Mouse (Mus musculus) cerebellum, adult 18-20 months (tissue): ENCODE data around the gene Runx2.

ENCODE experiments used
- DNase-seq, 2 experiments: peaks; one replicate each; pipeline ENCODE4 v3.0.0; 2021

Runx2 gene

GRCm38 (mm10) chr17:44814508-44815175 lies at the start of gene Runx2:
TSS of gene Runx2 (minus strand) at chr17:44814797.
- no peak for DNase-seq

DNA sequence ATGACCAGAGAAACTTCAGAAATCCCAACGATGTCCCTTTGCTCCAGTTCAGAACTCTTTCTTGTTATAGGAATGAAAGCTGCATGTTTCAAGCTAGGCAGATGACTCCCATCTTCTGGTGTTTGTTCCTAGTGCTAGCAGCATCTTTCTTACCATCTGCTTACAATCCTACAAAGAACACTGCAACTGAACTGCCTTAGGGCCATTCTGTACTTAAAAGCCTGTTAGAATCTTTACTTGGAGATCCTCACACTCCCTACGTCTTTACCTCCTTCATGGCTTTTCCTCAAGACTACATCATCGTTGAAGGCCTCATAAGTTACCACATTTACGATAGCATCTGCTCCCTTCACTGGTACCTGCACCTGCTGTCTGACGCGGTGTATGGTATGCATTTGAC lies 48.6 kb upstream of the Runx2 start:
- DNase-seq = no peak

- no peak for DNase-seq
Measured at GRCm38 (mm10) chr17:44842184-44842583, 27.6 kb upstream of the Runx2 start.

GRCm38 (mm10) chr17:44831201-44831600 lies 16.6 kb upstream of the Runx2 start:
- no peak for DNase-seq

DNA sequence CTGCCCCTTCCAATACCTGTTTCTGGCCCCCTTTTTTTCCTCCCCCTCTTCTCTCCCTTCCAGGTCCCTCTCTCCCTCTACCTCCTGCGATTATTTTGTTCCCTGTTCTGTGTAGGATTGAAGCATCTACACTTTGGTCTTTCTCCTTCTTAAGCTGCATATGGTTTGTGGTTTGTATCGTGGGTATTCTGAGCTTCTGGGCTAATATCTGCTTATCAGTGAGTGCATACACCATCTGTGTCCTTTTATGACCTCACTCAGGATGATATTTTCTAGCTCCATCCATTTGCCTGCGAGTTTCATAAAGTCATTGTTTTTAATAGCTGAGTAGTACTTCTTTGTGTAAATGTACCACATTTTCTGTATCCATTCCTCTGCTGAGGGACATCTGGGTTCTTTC lies 15.0 kb upstream of the Runx2 start:
- DNase-seq = no peak

DNA sequence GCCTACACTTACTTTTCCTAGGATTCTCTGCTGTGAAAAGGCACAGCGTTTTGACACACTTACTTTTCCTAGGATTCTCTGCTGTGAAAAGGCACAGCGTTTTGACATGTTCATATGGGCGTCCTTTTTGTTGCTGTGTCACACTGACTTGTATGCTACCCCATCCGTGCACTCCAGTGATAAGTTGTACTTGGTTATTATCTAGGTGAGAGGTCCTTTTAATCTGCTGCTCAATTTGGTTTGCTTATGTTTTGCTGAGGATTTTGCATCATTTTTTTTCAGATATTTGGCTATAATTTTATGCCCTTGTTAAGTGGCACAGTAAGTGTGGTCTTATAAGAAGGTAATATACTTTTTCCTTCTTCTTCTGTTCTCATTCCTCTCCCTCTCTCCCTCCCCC lies 13.4 kb upstream of the Runx2 start:
- DNase-seq = no peak

- DNase-seq = no peak
Measured at GRCm38 (mm10) chr17:44827124-44827523, 12.5 kb upstream of the Runx2 start.

DNA sequence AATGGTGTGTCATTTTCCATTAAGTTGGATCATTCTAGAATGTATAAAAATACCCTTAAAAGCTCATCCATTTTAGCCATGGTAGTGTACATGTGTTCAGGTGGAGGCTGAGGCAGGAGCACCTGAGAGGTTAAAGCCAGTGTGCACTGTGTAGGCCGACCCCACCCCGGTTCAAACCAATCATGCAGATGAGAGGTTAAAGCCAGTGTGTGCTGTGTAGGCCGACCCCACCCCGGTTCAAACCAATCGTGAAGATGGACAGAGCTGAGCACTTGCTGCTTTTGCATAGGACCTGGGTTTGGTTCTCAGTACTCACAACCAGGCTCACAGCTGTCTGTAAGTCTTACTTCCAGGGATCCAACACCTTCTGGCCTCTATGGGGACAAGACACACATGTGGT lies 7.3 kb upstream of the Runx2 start:
- DNase-seq = no peak

GRCm38 (mm10) chr17:44819816-44820215 lies 5.2 kb upstream of the Runx2 start:
- no peak for DNase-seq

- no peak for DNase-seq
Measured at GRCm38 (mm10) chr17:44818825-44819224, 4.2 kb upstream of the Runx2 start.

DNA sequence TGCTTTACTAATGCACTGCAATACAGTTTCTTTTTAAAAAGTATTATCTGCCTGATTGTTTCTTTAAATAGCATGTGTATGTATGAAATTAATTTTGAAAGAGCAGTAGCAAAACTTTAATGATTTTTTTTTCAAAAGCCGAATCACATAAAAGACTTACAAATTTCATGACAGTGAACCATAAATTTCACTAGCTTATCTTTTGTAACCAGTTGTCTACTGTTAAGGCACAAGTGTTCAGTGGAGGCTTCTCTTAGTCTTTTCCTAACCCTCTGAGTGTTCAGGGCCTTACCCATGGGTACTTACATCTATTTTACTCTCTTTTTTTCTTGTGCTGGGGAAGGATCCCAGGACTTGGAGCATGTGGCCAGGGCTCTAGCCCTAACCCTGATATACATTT lies 7.6 kb downstream of the Runx2 start:
- no peak for DNase-seq

DNA sequence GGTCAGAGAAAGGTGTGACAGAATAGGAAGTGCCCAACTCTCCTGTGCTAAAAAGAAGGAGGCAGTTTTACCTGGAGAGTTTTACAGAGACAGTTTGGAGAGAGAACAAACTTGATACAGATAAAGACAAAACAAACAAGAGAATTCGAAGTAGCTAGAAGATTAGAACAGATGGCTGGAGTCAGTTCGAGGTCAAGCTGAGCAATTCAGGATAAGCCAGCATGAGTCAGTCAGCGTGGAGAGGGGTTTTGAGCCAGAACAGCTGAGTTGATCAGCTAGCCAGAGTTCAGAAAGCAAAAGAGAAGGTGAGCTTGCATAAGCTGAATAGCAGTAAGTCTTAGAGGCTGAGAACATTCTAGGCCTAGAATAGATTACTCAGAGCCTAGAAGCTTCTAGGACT lies 17.3 kb downstream of the Runx2 start:
- no peak for DNase-seq

GRCm38 (mm10) chr17:44792218-44792917 lies 22.2 kb downstream of the Runx2 start:
- DNase-seq = no peak

DNA sequence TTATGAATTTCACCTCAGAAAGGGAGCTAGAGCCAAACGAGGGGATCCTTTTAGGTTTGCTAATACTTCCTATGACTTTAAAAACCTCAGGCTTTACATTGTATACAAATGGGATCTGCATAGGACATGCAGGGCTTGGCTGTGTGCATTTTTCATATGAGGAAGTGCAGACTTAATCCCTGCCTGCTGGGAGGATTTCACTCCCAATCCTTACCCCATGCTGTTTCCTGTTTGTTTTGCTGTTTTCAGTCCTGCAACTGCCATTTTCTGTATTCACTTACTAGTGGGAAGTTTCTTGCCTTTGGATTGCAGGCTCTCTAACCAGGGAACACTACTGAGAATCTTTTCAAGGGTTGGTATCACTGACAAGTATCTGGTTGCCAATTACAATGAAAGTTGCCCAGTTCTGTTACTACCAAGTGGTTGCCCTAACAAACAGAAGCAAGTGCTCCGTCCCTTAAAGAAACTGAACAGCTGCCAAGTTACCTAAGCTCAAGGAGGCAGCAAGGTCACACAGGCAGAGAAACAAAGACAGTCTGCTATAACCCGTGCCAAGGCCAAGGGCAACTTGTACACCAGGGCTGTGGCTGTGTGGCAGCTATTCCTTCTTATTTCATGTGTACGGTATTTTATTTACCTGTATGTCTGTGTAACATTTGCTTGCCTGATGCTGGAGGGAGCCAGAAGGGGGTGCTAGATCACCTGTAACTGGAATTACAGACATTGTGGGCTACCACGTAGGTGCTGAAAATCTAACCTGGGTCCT lies 25.4 kb downstream of the Runx2 start:
- no peak for DNase-seq

DNA sequence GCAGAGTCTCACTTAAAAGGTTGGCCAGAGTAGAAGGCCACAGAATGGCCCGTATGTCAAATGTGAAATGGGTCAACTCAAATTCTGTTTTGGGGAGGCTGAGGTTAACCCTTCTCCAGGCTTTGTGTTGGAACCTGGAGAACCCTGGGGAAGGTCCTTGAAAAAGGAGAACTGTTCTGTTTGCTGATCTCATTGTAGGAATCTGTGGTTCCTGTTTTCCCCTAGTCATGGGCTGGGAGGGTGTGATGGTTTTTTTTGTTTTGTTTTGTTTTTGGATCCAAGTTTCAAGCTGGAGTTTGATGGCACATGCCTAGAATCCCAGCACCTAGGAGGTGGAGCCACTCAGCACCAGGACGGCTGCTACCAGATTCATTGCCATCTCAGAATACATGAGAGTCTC lies 31.5 kb downstream of the Runx2 start:
- no peak for DNase-seq

GRCm38 (mm10) chr17:44782366-44782765 lies 32.2 kb downstream of the Runx2 start:
- DNase-seq = no peak

DNA sequence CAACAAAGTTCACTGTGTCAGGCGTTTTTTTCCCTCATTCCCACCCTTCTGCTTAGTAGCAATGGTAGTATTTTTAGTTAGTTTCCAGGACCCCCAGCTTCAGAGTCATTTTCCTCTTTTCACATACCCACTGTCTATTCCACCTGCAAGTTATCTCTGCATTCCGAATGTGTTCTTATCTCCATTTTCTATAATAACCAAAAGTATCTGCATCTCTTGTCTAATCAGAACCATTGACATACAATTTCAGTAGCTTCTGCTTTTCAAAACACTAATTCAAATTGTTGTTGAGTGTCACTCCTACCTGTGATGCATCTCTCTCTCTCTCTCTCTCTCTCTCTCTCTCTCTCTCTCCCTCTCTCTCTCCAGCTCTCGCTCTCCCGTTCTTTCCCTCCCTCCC lies 34.2 kb downstream of the Runx2 start:
- no peak for DNase-seq

DNA sequence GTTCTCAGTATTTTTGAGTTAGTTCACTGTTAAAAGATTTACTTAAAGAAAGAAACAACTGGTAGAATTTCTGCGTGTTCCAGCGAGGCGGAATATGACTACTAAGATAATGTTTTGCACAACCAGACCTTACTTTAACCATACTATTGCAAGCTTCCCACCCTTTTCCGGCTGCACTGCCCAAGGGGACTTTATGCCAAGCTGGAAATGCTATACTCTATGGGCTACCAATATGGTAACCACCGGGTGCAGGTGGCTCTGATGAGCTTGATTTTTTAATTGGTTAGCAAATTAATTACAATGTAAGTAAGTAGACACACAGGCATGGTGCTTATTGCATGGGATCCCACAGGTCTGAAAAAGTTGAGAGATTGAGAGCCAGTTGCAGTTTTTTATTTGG lies 36.5 kb downstream of the Runx2 start:
- no peak for DNase-seq

- peak in 1 of 2 experiments; percentile 56 for DNase-seq
Measured at GRCm38 (mm10) chr17:44777337-44777804, 37.2 kb downstream of the Runx2 start.

DNA sequence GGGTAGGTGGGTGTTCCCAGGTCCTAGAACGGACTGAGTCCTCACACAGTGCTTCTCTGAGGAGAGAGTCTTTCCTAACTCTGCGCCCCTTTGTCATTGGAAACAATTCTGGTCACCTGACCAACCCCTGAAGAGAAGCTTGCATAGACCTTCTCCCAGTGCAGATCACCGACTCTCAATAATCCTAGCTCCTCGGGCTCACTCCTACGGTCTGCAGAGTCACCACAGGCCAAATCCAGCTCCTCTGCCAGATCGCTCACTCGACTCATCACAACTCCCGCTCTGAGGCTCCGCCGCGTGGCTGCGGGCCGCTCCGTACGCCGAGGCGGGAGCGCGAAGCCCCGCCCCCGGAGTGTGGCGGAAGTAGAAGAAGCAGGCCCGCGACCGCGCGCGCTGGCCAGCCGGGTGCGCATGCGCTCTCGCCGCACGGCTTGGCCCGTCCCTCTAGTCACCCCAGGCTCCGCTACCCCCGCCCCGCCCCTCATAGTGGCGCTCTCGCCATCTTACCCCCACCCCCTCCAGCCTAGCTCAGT lies 37.8 kb downstream of the Runx2 start, which contains the start of gene Supt3:
TSS of gene Supt3 (plus strand) at position 415 of the 533 bp plus-strand sequence.
- peak; percentile 94 to 99 for DNase-seq

GRCm38 (mm10) chr17:44772576-44772975 lies 42.0 kb downstream of the Runx2 start:
- no peak for DNase-seq

- no peak for DNase-seq
Measured at GRCm38 (mm10) chr17:44770871-44771270, 43.7 kb downstream of the Runx2 start.

GRCm38 (mm10) chr17:44768522-44768921 lies 46.1 kb downstream of the Runx2 start:
- DNase-seq = no peak
